Mouse (Mus musculus): ENCODE measurements around the gene Bag5. TPM values are rescaled to one million over a fixed set of nuclear protein-coding genes. Genes with fewer than 3 reads are reported as not detected.

Bag5 gene
- polyA plus RNA-seq (2012; rRNA removed) = 1.9 and 3.1 TPM in 2 replicates

DNA sequence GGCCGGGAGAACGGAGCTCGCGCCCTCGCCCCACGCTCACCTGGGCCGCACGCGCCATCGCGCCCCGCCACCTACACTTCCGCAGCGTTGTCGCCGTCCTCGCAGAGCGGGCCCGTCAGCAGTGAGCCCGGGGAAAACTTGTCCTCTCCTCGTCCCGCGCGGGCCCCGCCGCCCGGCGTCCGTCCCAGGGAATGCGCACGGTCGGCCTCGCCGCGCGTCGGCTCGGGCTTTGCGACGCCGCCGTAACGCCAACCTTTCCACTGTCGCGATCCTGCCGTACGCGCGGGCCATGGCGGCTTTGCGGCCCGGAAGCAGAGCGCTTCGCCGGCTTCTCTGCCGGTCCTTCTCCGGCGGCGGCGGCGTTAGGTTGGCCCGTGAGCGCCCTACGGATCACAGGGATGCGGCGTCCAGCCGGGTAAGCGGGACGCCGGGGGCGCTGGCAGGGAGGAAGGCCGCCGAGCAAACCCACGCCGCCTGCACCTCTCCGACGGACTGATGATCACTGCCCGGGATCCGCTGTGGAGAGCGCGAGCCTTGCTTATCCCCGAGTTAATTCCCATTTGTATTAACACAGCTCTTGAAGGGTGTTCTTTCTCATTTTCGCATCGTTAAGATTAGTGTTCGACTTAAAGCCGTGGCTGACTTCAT is at the start of gene Bag5, which contains the start of gene Apopt1:
Bag5 (minus strand) TSS at position 254 of the 648 bp plus-strand sequence.
Apopt1 (plus strand) TSS at position 258 of the 648 bp plus-strand sequence.

GRCm38 (mm10) chr12:111758381-111759175 is 45.5 kb upstream of the Bag5 start, which contains the start of gene Klc1:
Gene Klc1, plus strand, starts transcription at chr12:111758849.

GRCm38 (mm10) chr12:111677882-111678669 is 35.0 kb downstream of the Bag5 start, which contains the start of gene Trmt61a:
Gene Trmt61a, plus strand, starts transcription at chr12:111678105.

DNA sequence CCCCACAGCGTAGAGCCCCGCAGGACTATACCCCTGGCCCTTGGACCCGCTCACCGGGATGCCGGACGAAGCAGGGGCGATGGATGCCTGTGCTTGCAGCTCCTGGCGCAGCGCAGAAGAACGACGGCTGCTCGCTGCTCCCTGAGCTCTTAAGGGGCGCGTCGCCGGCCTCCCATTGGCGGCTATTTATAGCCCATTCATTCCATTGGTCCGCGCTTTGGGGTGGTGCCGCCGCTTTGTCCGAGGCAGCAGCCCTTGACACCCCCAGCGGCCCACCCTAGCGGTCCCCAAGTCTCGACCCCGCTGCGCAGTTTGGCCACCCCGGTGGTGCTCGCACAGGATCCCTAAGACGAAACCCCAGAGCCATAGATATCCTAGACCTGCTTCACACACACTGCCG is 40.9 kb downstream of the Bag5 start, which contains the start of gene Ckb:
Ckb (minus strand) TSS at position 163 of the 400 bp plus-strand sequence.

Other genes starting within 250 kb of the Bag5 start
- gene Gm266, start 227.4 kb downstream of the Bag5 start, polyA plus RNA-seq (2012; rRNA removed) = 0.45 and 1.3 TPM in 2 replicates
- gene Eif5, start 175.2 kb downstream of the Bag5 start, polyA plus RNA-seq (2012; rRNA removed) = 38.7 and 59.9 TPM in 2 replicates
- 10.6 and 12.1 TPM in 2 replicates for gene Mark3, start 138.7 kb downstream of the Bag5 start, polyA plus RNA-seq (2012; rRNA removed)
- 778 and 1,172 TPM in 2 replicates for gene Ckb, start 40.9 kb downstream of the Bag5 start, polyA plus RNA-seq (2012; rRNA removed)
- 26.5 and 29.4 TPM in 2 replicates for gene Trmt61a, start 35.2 kb downstream of the Bag5 start, polyA plus RNA-seq (2012; rRNA removed)
- gene Apopt1, start within 50 bp of the Bag5 start, polyA plus RNA-seq (2012; rRNA removed) = 33.7 and 36.3 TPM in 2 replicates
- 31.1 and 42.6 TPM in 2 replicates for gene Klc1, start 45.6 kb upstream of the Bag5 start, polyA plus RNA-seq (2012; rRNA removed)
- gene Xrcc3, start 100.6 kb upstream of the Bag5 start, polyA plus RNA-seq (2012; rRNA removed) = 2.9 and 3.3 TPM in 2 replicates
- gene Zfyve21, start 100.9 kb upstream of the Bag5 start, polyA plus RNA-seq (2012; rRNA removed) = 16.7 and 17.7 TPM in 2 replicates
- 10.0 and 10.8 TPM in 2 replicates for gene Ppp1r13b, start 194.9 kb upstream of the Bag5 start, polyA plus RNA-seq (2012; rRNA removed)